Mouse (Mus musculus) retina, adult 2 months (tissue): Measurements from ENCODE around the gene Gsn.

ENCODE experiments used
- DNase-seq: peaks from one replicate; pipeline ENCODE4 v3.0.0-alpha.2; 2012; ENCODE audit warnings: low read depth, low spot score

The Gsn gene

GRCm38 (mm10) chr2:35253751-35254150 lies 2.4 kb upstream of the Gsn start:
- no peak for DNase-seq

- DNase-seq, result no peak
Observed at GRCm38 (mm10) chr2:35255004-35255403, 1.2 kb upstream of the Gsn start.

- DNase-seq, result no peak
Observed at GRCm38 (mm10) chr2:35255462-35255861, 718 bp upstream of the Gsn start.

- no peak for DNase-seq
Observed at GRCm38 (mm10) chr2:35256932-35257331, 752 bp downstream of the Gsn start.

GRCm38 (mm10) chr2:35257886-35258285 lies 1.7 kb downstream of the Gsn start:
- no peak for DNase-seq

GRCm38 (mm10) chr2:35258590-35258989 lies 2.4 kb downstream of the Gsn start:
- DNase-seq, result no peak

DNA sequence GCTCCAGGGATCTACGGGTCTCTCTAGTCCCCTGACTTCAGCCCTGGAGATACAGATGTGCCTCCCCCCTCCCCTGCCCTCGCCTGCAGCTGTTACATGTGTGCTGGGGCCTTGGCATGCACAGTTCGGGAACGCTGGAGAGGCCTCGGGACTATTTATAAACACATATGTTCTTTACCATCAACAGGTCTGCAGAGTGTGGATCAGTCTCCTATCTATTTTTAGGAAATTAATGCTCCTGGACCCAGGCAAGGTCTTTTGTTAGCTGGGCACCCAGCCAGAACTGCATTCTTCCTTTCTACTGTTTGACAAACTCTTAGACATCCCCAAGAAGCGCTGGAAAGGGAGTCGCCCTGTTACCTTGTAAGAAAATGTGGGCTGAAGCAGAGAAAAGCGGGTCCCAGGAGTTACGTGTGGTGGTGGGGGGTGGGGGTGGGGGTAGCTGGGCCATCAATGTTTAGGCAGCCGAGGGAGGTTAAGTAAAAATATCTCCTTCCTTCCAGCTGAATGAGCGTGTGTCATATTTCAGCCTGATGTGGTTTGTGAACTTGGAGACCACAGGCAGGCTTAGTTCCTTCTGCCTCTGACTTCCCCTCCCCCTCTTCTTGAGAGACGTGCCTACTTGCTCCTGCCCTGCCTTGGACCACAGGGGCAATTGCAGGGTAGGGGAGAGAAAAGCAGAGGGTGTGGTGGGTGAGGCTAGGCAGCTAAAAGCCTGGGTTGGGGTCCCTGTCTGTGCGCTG lies 3.3 kb downstream of the Gsn start:
- DNase-seq, result no peak

GRCm38 (mm10) chr2:35260291-35260690 lies 4.1 kb downstream of the Gsn start:
- DNase-seq, result no peak

DNA sequence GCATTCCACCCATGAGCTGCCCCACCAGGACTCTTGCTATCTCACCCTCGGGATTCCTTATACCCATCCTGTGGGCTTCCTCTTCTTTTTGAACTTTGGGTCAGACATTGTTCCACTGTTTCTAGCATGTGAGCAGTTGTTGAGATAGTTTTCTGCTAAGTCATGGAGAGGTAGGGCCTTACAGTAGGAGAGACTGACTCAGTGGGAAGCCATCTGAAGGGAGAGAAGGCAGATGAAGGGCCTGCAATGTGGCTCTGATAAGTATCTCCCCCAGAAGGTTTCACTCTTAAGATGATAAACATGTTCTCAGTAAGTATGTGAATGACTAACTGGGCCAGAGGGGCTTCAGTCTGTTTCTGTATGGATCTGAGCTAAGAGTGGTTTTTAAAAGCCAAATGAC lies 7.9 kb downstream of the Gsn start:
- no peak for DNase-seq

DNA sequence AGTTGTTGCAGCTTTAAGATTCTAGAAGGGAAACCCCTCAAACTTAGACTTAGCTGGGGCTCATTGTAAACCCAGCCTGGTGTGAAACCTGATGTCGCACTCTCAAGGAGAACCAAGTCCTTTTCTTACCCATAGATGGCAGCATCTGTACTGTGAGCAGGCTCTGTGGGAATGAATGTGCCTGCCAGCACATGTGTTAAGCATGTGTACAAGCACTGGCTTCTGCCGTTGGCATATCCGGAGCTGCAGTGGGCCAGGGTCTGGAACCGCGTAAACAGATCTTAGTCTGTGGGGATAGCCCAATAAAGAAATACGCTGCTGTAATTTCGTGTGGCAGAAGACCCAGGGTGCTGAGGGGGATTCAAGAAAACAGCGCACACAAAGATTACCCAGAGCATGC lies 9.1 kb downstream of the Gsn start:
- no peak for DNase-seq

- DNase-seq, result no peak
Observed at GRCm38 (mm10) chr2:35265775-35266174, 9.6 kb downstream of the Gsn start.

GRCm38 (mm10) chr2:35266251-35266905 lies 10.2 kb downstream of the Gsn start:
- DNase-seq, result no peak

- DNase-seq, result no peak
Observed at GRCm38 (mm10) chr2:35267156-35267875, 11.1 kb downstream of the Gsn start.

- DNase-seq, result no peak
Observed at GRCm38 (mm10) chr2:35267876-35268566, 11.8 kb downstream of the Gsn start.

DNA sequence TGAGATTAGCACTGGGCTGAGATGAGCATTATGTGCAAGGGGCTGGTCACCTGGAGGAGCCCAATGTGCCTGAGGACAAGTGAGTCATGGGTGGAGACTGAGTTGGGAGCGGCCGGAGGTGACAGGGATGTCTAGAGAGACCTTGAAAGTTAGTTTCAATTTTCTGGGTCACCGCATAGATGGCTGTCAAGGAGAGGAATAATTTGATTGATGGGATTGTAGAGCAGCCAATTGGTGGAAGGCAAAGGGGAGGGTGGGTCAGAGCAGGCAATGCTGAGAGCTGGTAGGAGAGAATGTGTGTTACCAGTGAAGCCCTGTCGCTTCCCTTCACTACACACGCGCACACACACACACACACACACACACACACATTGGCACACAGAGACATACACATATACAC lies 13.0 kb downstream of the Gsn start:
- no peak for DNase-seq

DNA sequence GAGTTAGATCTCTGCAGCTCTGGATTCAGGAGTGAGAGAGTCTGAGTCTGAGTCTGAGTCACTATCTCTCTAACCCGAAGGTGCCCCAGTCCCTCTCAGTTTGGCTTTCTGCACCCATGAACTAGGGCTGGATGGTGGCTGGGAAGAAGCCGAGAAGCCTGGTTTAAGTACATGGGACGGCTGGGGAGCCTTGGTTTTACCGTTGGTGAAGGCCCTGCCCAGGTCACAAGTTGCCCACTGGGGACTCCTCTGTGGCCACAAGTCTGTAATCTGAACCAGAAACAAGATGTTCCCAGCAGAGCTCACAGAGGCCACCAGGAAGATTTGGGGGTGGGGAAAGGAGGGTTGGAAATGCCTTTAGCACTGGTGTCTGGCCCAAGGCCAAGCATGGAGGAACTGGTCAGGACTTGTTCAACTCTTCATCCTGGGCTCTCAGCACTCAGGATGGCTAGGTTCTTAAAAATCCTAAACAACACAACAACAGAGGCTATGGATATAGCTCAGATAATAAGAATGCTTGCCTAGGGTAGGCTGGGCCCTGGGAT lies 13.6 kb downstream of the Gsn start:
- DNase-seq, result no peak

GRCm38 (mm10) chr2:35270531-35270984 lies 14.4 kb downstream of the Gsn start:
- no peak for DNase-seq

GRCm38 (mm10) chr2:35271817-35272216 lies 15.6 kb downstream of the Gsn start:
- DNase-seq, result no peak

- DNase-seq, result no peak
Observed at GRCm38 (mm10) chr2:35272881-35273280, 16.7 kb downstream of the Gsn start.

GRCm38 (mm10) chr2:35273536-35273935 lies 17.4 kb downstream of the Gsn start:
- DNase-seq, result no peak

DNA sequence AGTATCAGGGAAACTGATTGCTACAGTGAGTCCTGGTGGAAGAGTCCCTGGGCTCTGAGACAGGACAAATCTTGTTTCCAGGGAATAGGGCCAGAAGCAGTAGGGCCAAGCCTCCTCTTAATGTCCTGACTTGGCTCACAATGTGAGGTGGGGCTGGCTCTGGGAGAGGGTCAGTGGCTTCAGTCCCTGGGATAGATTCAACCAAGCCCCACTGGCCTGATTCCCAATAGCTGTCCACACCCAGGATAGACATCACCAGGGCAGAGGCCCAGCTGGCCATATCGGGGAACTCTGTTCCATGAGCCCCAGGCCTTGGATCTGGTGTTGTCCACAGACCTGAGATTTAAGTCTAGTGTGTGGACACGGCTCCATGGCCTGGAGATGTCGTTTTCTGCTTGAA lies 21.5 kb downstream of the Gsn start:
- DNase-seq, result no peak
